Mouse (Mus musculus) WW6 (cell line): Measurements from ENCODE around the gene Psat1.

Experiments
- DNase-seq: peaks from one replicate; pipeline ENCODE4 v3.0.0-alpha.2; 2013; ENCODE audit warnings: low read depth, low spot score

Psat1 gene

DNA sequence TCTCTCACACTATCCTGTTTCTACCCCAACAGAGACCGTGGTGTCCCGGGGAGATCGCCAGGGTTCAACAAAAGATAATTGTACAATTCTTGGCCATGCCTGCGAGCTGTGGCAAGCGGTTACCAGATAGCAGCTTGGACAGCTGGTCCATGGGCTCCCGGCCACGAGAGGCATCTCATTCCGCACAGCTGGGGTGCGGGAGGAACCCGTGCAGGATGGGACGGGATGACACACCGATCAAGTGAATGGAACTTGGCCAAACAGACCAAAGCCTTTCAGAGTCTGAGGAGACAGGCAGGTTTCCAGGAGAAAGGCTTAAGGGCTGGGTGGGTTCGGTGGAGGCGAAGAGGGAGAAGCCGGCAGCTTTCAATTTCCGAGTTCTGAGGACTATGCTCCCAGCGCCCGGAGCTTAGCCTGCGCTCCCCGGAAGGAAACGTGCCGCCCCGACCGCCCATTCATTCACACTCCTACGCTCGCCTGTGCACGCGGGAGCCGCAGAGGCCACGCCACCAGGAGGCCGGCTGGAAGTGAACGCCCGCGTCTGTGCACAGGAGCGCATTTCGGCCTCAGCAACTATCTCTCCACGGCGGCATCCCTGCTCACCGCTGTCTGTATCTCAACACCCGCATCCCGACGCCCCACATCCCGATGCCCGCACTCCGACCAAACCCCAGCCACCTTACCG lies 22.8 kb downstream of the Psat1 start:
- DNase-seq: no peak

DNA sequence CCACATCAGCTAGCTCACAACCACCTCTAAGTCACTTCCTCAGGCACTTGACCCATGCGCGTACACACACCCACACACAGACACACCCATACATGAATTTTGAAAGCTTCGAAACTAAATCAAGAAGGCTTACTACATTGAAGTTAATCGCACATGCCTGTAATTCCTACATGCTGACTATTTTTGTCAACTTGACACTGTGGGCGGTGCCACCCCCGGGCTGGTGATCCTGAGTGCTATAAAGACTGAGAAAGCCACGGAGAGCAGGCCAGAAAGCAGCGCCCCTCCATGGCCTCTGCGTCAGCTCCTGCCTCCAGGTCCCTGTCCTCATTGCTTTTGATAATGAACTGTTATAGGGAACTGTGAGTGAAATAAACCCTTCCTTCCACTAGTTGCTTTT lies 23.7 kb downstream of the Psat1 start:
- no peak for DNase-seq

DNA sequence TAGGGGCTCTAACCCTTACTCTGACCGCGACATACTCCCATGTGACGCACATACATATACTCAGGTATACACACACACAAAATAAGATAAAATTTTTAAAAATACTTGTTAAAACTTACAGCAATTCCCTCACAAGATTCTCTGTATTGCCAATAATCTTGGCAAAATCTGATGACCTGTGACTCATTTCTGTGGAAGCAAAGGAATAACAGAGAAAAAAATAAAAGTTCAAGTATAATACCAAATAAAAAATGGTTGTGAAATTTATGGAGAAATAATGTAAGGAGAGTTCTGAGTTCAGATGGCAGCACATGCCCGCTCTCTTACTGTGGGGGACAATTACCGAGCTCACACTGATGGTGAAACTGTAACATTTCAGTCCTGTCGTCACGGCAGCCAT lies 27.8 kb downstream of the Psat1 start:
- DNase-seq: no peak

DNA sequence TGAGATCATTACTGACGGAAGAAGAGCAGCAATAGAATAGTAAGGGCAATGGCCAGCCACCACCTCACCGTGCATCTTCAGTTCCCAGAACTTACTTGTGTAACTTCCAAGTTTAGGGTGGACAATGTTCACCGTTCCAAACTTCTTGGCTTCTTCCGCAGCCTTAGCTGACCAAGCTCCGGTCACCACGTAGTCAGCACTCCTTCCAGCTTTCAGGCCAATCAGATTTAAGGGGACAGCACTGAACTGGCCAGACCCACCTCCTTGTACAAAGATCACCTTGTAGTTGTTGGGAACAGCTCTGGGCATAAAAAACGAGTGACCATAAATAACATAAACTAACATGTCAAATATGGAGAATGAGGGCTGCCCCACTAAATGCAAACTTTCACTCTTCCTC lies 29.0 kb downstream of the Psat1 start:
- no peak for DNase-seq

DNA sequence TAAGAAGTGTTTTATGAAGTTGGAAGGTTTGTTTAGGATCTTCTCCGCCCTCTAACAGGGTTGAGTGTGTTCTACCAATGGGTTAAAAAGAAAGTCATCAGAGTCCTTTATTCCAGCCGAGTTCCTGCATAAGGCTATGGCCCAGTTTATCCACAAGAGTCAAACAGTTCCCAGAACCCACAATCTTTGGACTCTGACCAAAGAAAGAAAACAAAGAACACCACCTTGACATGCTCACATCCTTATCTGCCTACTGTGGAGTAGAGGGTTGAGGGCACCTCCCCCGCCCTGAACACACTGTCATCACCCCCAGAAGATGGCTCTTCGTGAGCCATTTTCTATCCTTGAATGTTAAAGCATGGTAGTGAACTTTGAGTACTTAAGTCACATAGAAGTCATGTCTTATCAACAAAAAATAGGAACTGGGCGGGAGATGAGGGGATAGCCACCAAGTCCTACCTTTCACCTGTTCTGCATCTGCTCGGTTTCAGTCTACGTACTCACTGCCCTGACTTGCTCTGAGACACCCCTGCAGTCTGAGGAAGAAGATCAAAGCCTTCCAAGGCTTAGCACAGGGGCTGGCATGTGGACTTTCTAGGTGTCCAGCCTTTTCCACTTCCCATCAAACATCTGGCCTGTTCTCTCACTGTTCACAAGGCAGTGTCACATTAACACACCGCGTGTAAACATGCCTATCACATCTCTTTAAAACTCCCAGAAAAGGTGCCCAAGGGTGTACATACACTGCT lies 33.7 kb downstream of the Psat1 start:
- DNase-seq: no peak

DNA sequence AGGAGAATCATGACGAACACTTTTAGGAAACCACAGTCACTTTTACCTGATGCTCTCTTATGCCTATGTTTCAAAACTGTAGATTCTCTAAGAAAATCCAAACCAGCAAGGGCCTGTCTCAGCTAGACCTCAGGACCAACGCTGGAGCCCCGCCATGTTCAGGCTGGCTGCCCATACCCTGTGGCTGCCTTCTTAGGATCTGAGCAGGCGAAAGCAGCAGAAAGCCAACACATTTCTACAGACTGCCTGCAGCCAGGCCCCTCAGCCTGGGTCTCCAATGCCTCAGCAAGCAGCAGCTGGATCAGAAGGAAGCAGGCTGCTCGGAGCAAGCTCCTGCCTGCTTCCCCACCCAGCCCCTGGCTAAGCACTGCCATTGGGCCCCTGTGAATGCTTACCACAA lies 35.7 kb downstream of the Psat1 start:
- no peak for DNase-seq

DNA sequence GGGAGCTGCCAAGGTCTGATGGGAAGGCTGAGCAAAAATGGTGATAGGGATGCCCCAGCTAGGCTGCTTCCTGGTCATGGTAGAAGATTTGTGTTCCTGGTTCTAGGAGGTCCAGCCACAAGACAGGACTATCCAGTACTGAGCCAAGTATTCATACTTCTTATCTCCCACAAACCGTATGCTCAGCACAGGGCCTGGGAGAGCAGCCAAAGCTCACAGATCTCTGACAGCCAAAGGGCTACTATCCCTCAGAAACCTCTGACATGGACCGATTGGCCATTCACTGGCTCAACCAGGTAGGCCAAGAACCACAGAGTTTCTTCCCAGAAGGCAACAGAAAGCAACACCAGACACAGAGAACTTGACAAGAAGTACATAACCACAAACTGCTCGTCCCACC lies 36.1 kb downstream of the Psat1 start:
- DNase-seq: no peak

DNA sequence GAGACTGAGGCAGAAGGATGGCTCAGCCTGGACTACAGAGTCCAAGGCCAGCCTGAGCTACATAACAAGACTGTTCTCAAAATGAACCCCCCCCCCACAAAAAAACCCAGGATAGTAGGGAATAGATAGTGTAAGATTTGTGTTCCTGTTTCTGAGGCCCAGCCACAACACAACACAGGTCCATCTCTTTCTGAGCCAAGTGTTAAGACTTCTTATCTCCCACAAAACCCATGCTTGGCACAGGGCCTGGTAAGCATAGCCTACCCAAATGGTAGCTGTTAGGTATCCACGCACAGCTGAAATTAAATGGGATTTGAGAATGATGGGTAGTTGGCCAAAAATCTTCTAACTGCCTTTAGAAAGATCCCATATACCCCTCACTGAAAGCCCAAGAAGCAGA lies 36.6 kb downstream of the Psat1 start:
- no peak for DNase-seq

DNA sequence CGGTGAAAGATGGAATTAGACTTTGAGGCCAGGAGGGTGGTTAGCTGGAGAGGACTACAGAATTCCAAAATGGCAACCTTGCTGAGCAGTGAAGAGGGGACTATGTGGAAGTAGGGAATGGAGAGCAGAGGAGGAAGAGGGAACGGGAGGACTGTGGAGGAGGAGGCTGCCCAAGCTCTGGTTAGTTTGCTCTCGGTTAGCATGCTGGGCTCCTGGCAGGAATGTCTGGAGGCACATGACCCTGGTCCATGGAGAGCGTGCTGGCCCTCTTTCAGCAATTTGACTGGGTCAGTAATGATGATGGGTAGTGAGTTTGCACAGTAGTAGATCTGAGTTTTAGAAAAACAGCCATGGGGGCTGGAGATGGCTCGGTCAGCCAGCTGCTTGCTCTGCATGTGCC lies 39.1 kb downstream of the Psat1 start:
- no peak for DNase-seq

DNA sequence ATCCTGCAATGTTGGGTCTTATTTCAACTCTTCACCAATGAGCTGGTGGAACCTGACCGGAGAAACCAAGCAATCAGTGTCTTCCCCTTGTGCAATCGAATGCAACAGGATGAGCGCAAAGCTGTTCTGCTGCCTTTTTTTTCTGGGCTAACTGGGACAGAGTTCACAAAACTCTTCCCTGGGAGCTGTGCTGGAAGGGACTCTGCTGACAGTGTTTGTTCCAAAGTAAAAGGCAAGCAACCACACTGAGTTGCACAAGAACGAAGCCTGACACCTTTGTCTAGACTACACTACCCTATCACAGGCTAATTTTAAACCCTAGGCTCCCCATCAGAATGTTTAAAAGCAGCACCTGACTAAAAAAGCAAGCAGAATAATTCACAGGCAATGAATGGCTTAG lies 42.4 kb downstream of the Psat1 start:
- DNase-seq: no peak

DNA sequence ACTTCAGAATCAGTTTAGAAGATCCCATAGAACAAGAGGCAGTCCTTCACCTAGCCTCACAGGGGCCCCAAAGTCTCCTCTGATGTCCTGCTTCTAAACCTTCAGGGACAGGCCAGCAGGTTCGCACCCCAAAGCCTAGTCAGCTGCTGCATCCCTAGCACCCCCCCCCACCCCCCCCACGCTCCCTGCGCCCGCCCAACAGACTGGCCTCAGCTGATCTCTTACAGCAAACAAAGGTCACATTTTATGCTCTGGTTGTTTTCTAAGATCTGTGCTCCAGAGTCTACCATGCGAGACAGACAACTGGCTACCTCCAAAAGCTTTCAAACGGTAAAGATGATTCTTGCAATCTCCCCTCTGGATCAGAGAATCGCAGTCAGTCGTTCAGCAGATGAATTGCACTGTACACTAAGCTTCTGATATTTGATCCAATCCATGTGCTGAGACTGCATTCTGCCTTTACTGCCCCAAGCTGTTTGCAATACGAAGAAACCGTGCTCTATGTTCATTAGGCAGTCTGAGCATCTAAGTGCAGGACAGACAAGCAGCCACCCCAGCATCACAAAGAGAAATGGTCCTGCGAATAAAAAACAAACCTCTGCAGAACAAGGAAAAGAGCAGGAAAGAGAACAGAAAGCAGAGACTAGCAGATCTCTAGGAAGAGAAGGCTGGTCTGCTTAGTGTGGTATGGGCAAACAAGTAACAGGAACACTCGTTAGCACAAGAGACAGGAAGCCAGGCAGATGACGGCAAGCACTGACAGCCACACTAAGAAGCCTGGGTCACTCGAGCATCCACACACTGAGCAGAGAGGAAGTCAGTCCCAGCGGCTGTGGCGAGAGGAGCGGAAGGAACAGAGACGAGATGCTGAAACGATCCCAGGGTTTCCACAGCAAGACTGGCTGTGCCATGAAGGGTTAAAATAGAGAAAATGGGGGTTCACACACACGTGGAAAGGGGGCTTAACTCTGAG lies 43.3 kb downstream of the Psat1 start:
- no peak for DNase-seq

DNA sequence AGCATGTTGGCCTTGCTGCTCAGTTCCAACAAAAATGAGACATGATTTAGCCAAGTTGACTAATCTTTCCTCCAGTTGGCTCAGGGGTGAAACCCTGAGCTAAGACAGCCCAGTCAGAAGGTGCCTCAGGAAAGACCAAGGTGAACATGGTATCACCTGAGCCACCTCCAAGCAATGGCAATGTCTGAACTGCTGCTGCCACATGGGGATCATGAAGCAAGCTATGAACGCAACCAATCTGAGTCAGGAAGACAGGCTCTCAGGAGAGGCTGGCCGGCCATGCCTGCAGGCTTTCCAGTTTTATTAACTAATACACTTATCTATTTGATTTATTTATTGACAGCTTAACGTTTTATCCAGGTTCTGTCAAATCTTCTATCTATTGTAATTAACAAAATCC lies 51.5 kb downstream of the Psat1 start:
- no peak for DNase-seq

DNA sequence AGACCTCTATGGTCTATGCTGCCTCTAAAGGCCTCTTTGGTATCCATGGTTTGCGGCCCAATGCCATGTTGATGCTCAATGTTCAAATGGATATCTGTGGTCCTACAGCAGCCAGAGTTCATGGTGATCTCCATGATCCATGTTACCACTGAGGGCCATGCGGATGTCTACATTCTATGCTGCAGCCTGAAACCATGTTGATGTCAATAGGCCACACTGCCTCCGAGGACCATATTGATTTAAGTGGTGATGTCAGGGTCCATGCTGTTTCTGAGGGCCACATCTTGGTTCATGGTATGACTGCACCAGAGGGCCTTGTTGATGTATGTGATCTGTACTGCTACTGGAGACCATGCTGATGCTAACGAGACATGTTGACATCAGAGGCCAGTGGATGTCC lies 55.0 kb downstream of the Psat1 start:
- DNase-seq: no peak

DNA sequence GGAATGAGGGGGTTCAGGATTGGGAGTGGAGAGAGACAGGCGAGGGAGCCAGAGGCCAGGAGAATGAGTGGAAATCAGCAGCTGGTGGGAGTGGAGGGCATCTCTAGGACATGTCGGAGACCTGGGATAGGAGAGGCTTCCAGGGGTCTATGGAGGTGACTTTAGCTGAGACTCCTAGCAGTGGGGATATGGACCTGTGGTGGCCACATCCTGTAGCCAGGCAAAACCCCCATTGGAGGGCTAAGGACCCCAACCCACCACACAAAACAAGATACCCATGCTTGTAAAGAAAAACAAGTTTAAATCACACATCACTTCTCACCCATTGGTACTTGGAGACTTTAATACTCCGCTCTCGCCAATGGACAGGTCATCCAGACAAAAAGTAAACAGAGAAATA lies 58.7 kb downstream of the Psat1 start:
- no peak for DNase-seq

DNA sequence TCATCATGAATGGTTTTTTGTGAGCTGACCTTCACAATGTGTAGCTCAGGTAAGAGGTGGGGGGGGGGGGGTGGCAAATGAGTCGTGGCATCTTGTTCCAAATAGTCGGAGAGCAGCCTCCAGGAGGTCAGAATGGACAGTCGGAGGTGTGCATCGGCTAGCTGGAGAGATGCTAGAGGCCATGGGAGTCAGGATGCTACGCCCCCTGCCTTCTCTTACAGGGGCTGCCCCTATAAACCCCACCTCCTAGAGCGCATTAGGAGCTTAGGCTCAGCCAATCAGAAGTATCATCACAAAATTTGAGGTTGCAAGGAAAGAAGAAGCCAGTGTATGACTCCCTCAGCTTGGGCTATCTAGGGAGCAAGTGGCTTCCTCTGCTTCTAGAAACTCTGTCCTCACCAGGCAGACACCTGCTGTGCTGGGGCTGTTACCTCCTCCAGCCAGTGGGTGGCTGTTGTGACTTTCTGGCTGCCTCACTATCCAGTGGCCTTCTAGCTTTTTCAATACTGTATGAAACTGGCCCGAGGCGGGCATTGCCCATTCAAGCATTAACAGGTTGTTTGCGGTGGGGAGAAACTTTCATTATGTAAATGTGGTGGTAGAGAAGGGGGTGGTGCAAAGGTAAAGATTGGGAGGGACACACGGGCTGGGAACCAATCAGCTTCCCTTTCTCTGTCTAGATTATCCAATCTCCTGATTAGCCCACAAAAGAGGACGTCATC lies 64.3 kb downstream of the Psat1 start:
- no peak for DNase-seq

DNA sequence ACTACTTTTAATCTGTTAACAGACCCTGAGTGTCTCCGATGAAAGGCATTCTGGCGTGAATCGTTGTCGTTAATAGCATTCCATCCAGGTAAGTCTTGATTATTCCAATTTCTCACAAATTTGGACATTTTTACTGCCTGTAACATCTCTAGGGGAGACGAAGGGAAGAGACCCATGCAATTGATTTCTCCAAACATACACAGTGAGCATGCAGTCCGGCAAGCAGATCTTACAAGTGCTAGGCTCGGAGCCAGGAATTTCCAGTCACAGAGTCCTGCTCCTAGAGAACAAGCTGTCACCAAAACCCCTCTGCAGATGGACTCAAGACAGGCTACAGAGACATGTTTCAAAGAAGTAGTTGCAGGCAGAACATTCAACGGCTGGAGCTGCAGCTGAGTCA lies 66.4 kb downstream of the Psat1 start:
- no peak for DNase-seq

DNA sequence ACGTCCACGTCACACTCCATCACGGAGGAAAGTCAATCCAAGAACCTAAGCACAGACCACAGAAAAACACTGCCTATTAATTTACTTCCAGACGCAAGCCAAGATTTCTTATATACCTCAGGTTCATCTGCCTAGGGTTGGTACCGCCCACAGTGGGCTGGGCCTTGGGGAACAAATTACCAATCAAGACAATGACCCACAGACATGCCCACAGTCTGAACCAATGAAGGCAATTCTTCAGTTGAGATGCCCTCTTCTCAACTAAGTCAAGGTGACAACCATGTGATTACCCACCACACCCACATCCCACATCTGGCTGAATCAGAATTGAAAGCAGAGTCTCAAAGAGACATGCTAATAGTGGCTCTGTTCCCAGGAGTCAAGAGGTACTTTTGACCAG lies 67.9 kb downstream of the Psat1 start:
- DNase-seq: no peak

DNA sequence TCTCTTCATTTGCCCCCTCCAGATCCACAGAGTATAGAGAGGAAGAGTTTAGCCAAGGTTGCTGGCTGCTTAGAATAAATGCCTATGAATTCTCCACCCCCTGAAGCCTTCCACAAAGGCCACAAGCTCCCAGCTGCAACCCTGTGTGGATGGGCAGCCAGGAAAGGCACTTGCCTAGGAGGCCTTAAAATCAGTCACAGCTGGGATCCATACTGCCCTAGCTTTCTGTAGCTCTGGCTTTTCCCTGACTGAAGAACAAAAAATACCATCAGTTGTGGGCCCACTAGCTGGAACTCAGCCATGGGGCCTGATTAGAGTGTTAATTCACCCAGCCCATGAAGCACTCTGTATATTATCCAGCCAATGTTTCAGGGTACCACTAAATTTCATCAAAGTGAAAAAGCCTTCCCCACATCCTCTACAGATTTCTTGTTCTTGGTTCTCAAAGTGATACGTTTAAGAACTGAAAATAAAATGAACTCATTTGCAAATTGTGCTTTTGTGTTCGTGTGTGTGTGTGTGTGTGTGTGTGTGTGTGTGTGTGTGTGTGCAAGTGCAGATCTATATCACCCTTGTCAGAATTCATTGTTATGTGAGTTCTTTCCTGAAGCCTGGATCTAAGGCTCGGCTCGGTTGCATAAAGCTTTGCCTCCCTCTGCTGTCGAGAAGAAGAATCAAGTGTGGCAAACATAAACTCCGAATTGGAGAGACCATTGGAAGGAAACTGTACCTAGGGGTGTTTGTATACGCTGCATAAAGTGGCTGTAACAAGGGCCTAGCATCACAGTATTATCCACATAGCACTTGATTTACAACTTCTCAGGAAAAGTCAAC lies 78.1 kb downstream of the Psat1 start:
- DNase-seq: no peak

DNA sequence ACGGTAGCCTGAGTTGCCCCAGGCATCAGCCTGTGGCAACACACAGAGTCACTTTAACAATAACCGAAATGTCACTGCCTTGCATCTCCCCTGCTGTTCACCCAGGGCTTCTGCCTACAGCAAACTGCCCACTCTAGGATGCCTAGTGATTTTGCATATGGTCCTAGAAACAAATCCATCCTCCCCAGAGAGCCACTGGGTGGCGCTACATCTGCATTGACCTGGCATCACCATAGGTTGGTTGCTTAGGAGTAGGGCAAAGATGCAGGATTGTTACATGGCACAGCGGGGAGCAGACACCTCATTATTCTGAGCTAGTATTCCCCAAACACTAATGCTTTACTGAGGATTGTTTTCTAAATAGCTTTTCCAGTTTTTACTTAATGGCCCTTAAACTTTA lies 80.3 kb downstream of the Psat1 start:
- DNase-seq: no peak

DNA sequence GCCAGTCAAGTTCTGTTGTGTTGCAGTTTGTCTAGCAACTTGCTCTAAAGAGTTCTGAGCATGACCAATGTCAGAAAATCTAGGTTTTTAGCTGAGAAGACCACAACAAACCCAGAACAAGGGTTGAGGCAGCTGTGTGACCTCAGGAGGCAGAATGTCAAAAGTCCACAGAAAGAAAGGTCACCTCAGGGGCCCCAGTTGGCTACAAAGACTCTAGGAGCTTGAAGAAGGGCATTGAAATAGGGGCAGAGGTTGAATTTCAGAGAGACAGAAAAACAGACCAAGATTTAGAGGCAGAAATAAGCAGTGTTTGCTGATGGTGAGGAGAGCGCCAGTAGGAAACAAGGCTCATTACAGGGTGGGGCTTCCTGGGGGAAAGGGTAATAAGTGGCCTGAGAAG lies 81.0 kb downstream of the Psat1 start:
- no peak for DNase-seq

DNA sequence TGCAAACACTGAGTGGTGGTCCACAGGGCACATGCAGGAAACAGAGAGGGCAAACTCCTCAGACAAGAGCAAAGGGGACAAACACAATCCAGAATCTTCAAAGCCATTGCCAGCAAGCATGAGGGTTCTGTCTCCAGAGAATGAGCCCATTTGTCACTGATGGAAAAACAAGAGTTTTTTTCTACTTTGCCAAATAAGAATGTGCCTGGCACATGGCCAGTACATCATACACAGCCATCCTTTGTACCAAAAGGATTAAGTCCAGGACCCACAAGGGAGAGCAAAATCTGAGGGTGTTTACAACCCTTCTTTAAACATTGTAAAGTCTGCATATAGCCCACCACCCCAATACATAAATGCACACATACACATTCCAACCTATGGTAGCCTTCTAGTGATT lies 81.7 kb downstream of the Psat1 start:
- no peak for DNase-seq
